Mouse (Mus musculus): ENCODE measurements around the gene Gm9602. TPM values are rescaled to one million over a fixed set of nuclear protein-coding genes. Genes with fewer than 3 reads are reported as not detected.
"Not testable (repeated sequence)": the region's sequence is repeated elsewhere in the genome, so short reads cannot be mapped to it uniquely, and the experiment has no call there.

The Gm9602 gene
- total RNA-seq (2021) = not detected

DNA sequence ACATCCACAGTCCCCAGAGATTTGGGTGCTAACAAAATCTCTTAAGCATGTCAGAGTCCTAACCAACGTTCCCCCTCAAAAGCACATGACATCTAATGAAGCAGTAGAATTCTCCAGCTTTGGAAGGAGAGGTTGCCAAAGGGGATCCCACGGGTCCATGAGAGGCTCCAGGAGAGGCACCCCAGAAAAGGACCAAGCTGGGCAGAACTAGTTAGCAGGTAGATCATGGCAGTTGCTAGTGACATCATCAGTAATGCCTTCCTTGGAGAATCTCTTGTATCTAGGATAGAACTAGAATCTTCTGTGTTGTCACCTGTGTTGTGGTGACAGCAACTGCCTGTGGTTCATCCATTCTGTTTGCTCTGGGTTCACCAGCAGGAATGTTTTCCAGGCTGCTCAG lies at the start of gene Gm9602:
Gm9602 (plus strand) TSS at position 301 of the 400 bp plus-strand sequence.
- DNase-seq = not testable (repeated sequence)

- DNase-seq = peak; percentile 5
Observed at GRCm38 (mm10) chr14:4806421-4806820, 30.3 kb downstream of the Gm9602 start.

DNA sequence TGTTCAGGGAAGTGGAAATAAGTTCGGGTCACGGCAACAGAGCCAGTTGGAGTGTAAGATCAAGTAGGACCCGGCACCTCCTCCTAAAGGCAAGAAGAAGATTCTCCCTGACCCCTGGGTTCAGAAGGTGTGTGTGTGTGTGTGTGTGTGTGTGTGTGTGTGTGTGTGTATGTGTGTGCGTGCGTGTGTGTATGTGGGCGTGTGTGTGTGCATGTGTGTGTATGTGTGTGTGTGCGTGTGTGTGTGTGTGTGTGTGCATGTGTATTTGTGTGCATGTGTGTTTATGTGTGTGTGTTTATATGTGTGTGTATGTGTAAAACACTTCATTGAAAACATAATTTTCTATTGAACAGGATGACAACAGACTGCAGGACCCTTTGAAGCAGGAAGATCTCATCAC lies 45.8 kb downstream of the Gm9602 start:
- DNase-seq = not testable (repeated sequence)

Other genes starting within 250 kb of the Gm9602 start
- not detected for gene Gm3047, start 220.9 kb upstream of the Gm9602 start, total RNA-seq (2021)
- gene Gm8159, start 144.0 kb upstream of the Gm9602 start, total RNA-seq (2021) = under 1 TPM in 1 of 2 experiments, not detected in 1; 0.21 TPM
- not detected for gene Gm3239, start 112.1 kb upstream of the Gm9602 start, total RNA-seq (2021)
- gene Gm7876, start 67.1 kb upstream of the Gm9602 start, total RNA-seq (2021) = not detected
- gene Gm3252, start 49.6 kb upstream of the Gm9602 start, total RNA-seq (2021) = under 1 TPM; 0.17 to 0.23 TPM
- not detected for gene Gm3269, start 61.8 kb downstream of the Gm9602 start, total RNA-seq (2021)
- 1 to 10 TPM in 1 of 2 experiments, under 1 TPM in 1; 0.81 to 5.3 TPM for gene Gm3264, start 79.2 kb downstream of the Gm9602 start, total RNA-seq (2021)
- not detected for gene Gm3278, start 116.1 kb downstream of the Gm9602 start, total RNA-seq (2021)
- gene Gm8297, start 207.6 kb downstream of the Gm9602 start, total RNA-seq (2021) = not detected
- not detected for gene Gm3298, start 239.6 kb downstream of the Gm9602 start, total RNA-seq (2021)